In genomic region chr4:132598861-132599260, GRCm38 (mm10) we compare ENCODE assay signal across 33 mouse cellular contexts. TPM values are rescaled to one million over a fixed set of nuclear protein-coding genes. Genes with fewer than 3 reads are reported as not detected.
DNase-seq lines count a peak whose midpoint lies in the region; ATAC-seq and TF ChIP-seq lines count a peak whose summit lies in the region.
"Had no signal": no experiment of that assay in that cellular context is flagged by ENCODE, and none has a peak within 500 bp of the region (broad histone marks: within the 10 kb centered on the region; RNA-seq: fewer than 3 reads in every experiment).

No protein-coding gene starts in this region.

- peaks cover 4% of the 10 kb centered on the region for H3K4me1 ChIP-seq in liver, postnatal 0 days (ENCODE audit: insufficient read depth)
- H3K4me1 ChIP-seq in liver, embryonic 11.5 days (replicated peaks; ENCODE audit: control insufficient read depth, insufficient read depth, low read length): peaks cover 2% of the 10 kb centered on the region; the same call in 1 of the 2 replicates
- peaks cover 16% of the 10 kb centered on the region for H3K4me1 ChIP-seq in E14TG2a.4 (replicated peaks; ENCODE audit: low read depth, low read length)
- H3K4me1 ChIP-seq in hindbrain, embryonic 11.5 days (replicated peaks; ENCODE audit: control insufficient read depth, insufficient read depth, low read length): no peaks in the 10 kb centered on the region
- H3K4me1 ChIP-seq in hindbrain, embryonic 13.5 days (replicated peaks): no peaks in the 10 kb centered on the region
- H3K4me1 ChIP-seq in hindbrain, embryonic 14.5 days (replicated peaks; ENCODE audit: control insufficient read depth, insufficient read depth, low read length): no peaks in the 10 kb centered on the region
- H3K4me1 ChIP-seq: forebrain, embryonic 12.5 days; forebrain, embryonic 15.5 days; intestine, embryonic 15.5 days had no signal

- no peak overlapping the region for H3K4me3 ChIP-seq in liver, postnatal 0 days (ENCODE audit: low read depth, low read length)
- H3K4me3 ChIP-seq in liver, embryonic 11.5 days (ENCODE audit: low read depth, low read length): no peak overlapping the region
- no peak overlapping the region for H3K4me3 ChIP-seq in E14TG2a.4 (replicated peaks; ENCODE audit: low read length)
- no peak overlapping the region for H3K4me3 ChIP-seq in hindbrain, embryonic 11.5 days (ENCODE audit: low read depth, low read length)
- H3K4me3 ChIP-seq in hindbrain, embryonic 13.5 days: no peak overlapping the region
- H3K4me3 ChIP-seq in hindbrain, embryonic 14.5 days (replicated peaks; ENCODE audit: low read length): no peak overlapping the region
- H3K4me3 ChIP-seq: embryonic facial prominence, embryonic 10.5 days; embryonic facial prominence, embryonic 13.5 days; erythroblast, embryonic 14.5 days; forebrain, embryonic 12.5 days; forebrain, embryonic 15.5 days; heart, embryonic 12.5 days; heart, embryonic 15.5 days; hindbrain, embryonic 10.5 days; intestine, embryonic 15.5 days had no signal

- H3K9me3 ChIP-seq in liver, postnatal 0 days (ENCODE audit: low read length): no peaks in the 10 kb centered on the region
- H3K9me3 ChIP-seq in liver, embryonic 11.5 days (ENCODE audit: control insufficient read depth, low read length): no peaks in the 10 kb centered on the region
- no peaks in the 10 kb centered on the region for H3K9me3 ChIP-seq in E14TG2a.4 (ENCODE audit: low read length)
- no peaks in the 10 kb centered on the region for H3K9me3 ChIP-seq in hindbrain, embryonic 11.5 days (ENCODE audit: control insufficient read depth, low read length)
- H3K9me3 ChIP-seq in hindbrain, embryonic 13.5 days: no peaks in the 10 kb centered on the region
- H3K9me3 ChIP-seq in hindbrain, embryonic 14.5 days (ENCODE audit: control insufficient read depth, low read length): no peaks in the 10 kb centered on the region
- H3K9me3 ChIP-seq: embryonic facial prominence, embryonic 10.5 days; embryonic facial prominence, embryonic 13.5 days; forebrain, embryonic 12.5 days; forebrain, embryonic 15.5 days; heart, embryonic 12.5 days; heart, embryonic 15.5 days; hindbrain, embryonic 10.5 days; intestine, embryonic 15.5 days had no signal

- DNase-seq in liver, postnatal 0 days: no peak
- no peak for DNase-seq in liver, embryonic 11.5 days (ENCODE audit: low spot score)
- DNase-seq in ES-CJ7 (ENCODE audit: low read depth, low spot score) (peak; percentile 48), ZHBTc4 (ENCODE audit: low read depth, low spot score) (peak; percentile 75)
- no peak for DNase-seq in hindbrain, embryonic 11.5 days (ENCODE audit: low spot score)
- no peak for DNase-seq in hindbrain, embryonic 14.5 days (ENCODE audit: low spot score)
- DNase-seq: adrenal gland, postnatal 10 days; adrenal gland, postnatal 36 days; B cell, adult 2 months; cerebellum, adult 11 months; cerebellum, adult 8-10 months; cerebellum, postnatal 10 days; cerebellum, postnatal 36 days; embryo, embryonic 11 days; gastrocnemius, postnatal 10 days; heart, adult 11 months; heart, postnatal 10 days; heart, postnatal 36 days; kidney, adult 11 months had no signal

- no peak overlapping the region for H3K27ac ChIP-seq in liver, postnatal 0 days (ENCODE audit: low read depth)
- no peak overlapping the region for H3K27ac ChIP-seq in liver, embryonic 11.5 days (ENCODE audit: low read depth, low read length)
- no peak overlapping the region for H3K27ac ChIP-seq in hindbrain, embryonic 11.5 days (ENCODE audit: low read depth, low read length)
- H3K27ac ChIP-seq in hindbrain, embryonic 13.5 days: no peak overlapping the region
- H3K27ac ChIP-seq in hindbrain, embryonic 14.5 days: no peak overlapping the region
- H3K27ac ChIP-seq: embryonic facial prominence, embryonic 10.5 days; embryonic facial prominence, embryonic 13.5 days; forebrain, embryonic 12.5 days; forebrain, embryonic 15.5 days; heart, embryonic 15.5 days; hindbrain, embryonic 10.5 days; intestine, embryonic 15.5 days had no signal

- H3K27me3 ChIP-seq in liver, postnatal 0 days (ENCODE audit: insufficient read depth, low read length): no peaks in the 10 kb centered on the region
- H3K27me3 ChIP-seq in liver, embryonic 11.5 days (replicated peaks; ENCODE audit: control insufficient read depth, insufficient read depth, low read length): no peaks in the 10 kb centered on the region
- H3K27me3 ChIP-seq in E14TG2a.4 (ENCODE audit: insufficient read depth, low read length): peaks cover 3% of the 10 kb centered on the region; the same call in 1 of the 2 replicates
- no peaks in the 10 kb centered on the region for H3K27me3 ChIP-seq in hindbrain, embryonic 11.5 days (ENCODE audit: control insufficient read depth, insufficient read depth, low read length)
- H3K27me3 ChIP-seq in hindbrain, embryonic 13.5 days: no peaks in the 10 kb centered on the region
- H3K27me3 ChIP-seq in hindbrain, embryonic 14.5 days (ENCODE audit: control insufficient read depth, insufficient read depth, low read length): no peaks in the 10 kb centered on the region
- H3K27me3 ChIP-seq: CH12.LX; embryonic facial prominence, embryonic 13.5 days; forebrain, embryonic 12.5 days; forebrain, embryonic 15.5 days; heart, embryonic 15.5 days; intestine, embryonic 15.5 days had no signal

- ATAC-seq in liver, postnatal 0 days: no peak
- no peak for ATAC-seq in liver, embryonic 11.5 days (replicated peaks; ENCODE audit: low FRiP score)
- ATAC-seq in hindbrain, embryonic 11.5 days (ENCODE audit: low FRiP score): no peak
- no peak for ATAC-seq in hindbrain, embryonic 13.5 days (ENCODE audit: low FRiP score)
- ATAC-seq in hindbrain, embryonic 14.5 days (ENCODE audit: low FRiP score): no peak
- ATAC-seq: forebrain, embryonic 15.5 days; hindbrain, embryonic 16.5 days; intestine, embryonic 15.5 days had no signal

- TF ChIP-seq EP300 in liver, postnatal 0 days (IDR thresholded peaks at IDR 0.05; ENCODE audit: low read depth): no peak

- TF ChIP-seq CTCF in liver, postnatal 0 days (IDR thresholded peaks at IDR 0.05; ENCODE audit: low read depth): peak; percentile 18; the same call in 1 of the 2 replicates
- TF ChIP-seq CTCF in E14TG2a.4 (conservative IDR thresholded peaks at IDR 0.05; ENCODE audit: low read length): peak; percentile 42

- H3K4me2 ChIP-seq in liver, postnatal 0 days (ENCODE audit: low read depth, low read length): no peak overlapping the region
- H3K4me2 ChIP-seq in liver, embryonic 11.5 days: no peak overlapping the region
- H3K4me2 ChIP-seq in hindbrain, embryonic 11.5 days (replicated peaks; ENCODE audit: low read depth, low read length): no peak overlapping the region
- no peak overlapping the region for H3K4me2 ChIP-seq in hindbrain, embryonic 13.5 days
- H3K4me2 ChIP-seq in hindbrain, embryonic 14.5 days (replicated peaks): no peak overlapping the region
- H3K4me2 ChIP-seq: embryonic facial prominence, embryonic 13.5 days; forebrain, embryonic 12.5 days; forebrain, embryonic 15.5 days; heart, embryonic 12.5 days; heart, embryonic 15.5 days; intestine, embryonic 15.5 days had no signal

- H3K36me3 ChIP-seq in liver, postnatal 0 days (replicated peaks; ENCODE audit: insufficient read depth, low read length): no peaks in the 10 kb centered on the region
- no peaks in the 10 kb centered on the region for H3K36me3 ChIP-seq in liver, embryonic 11.5 days (ENCODE audit: control insufficient read depth, insufficient read depth, low read length)
- H3K36me3 ChIP-seq in E14TG2a.4 (ENCODE audit: insufficient read depth, low read length): no peaks in the 10 kb centered on the region
- H3K36me3 ChIP-seq in hindbrain, embryonic 11.5 days (ENCODE audit: control insufficient read depth, insufficient read depth, low read length): no peaks in the 10 kb centered on the region
- no peaks in the 10 kb centered on the region for H3K36me3 ChIP-seq in hindbrain, embryonic 13.5 days
- no peaks in the 10 kb centered on the region for H3K36me3 ChIP-seq in hindbrain, embryonic 14.5 days (replicated peaks; ENCODE audit: control insufficient read depth, insufficient read depth)
- H3K36me3 ChIP-seq: embryonic facial prominence, embryonic 10.5 days; embryonic facial prominence, embryonic 13.5 days; forebrain, embryonic 12.5 days; forebrain, embryonic 15.5 days; G1E; heart, embryonic 12.5 days; heart, embryonic 15.5 days; hindbrain, embryonic 10.5 days; intestine, embryonic 15.5 days had no signal

- H3K9ac ChIP-seq in liver, postnatal 0 days (replicated peaks): no peak overlapping the region
- no peak overlapping the region for H3K9ac ChIP-seq in liver, embryonic 11.5 days (ENCODE audit: low read depth, low read length)
- H3K9ac ChIP-seq in hindbrain, embryonic 11.5 days (ENCODE audit: low read depth, low read length): no peak overlapping the region
- H3K9ac ChIP-seq in hindbrain, embryonic 13.5 days: no peak overlapping the region
- no peak overlapping the region for H3K9ac ChIP-seq in hindbrain, embryonic 14.5 days
- H3K9ac ChIP-seq: embryonic facial prominence, embryonic 13.5 days; forebrain, embryonic 12.5 days; forebrain, embryonic 15.5 days; heart, embryonic 12.5 days; heart, embryonic 15.5 days; intestine, embryonic 15.5 days had no signal

- WGBS in liver, postnatal 0 days (ENCODE audit: insufficient replicate concordance): 85% methylated on average over 2 of the region's 2 CpGs
- WGBS in liver, embryonic 11.5 days: 76% methylated on average over 2 of the region's 2 CpGs
- WGBS in hindbrain, embryonic 11.5 days: 88% methylated on average over 2 of the region's 2 CpGs
- WGBS in hindbrain, embryonic 13.5 days: 92% methylated on average over 2 of the region's 2 CpGs
- 91% methylated on average over 2 of the region's 2 CpGs for WGBS in hindbrain, embryonic 14.5 days

RNA-seq across cellular contexts. Expression of gene Ptafr, which starts 35.0 kb away (rescaled TPM):
- polyA plus RNA-seq in liver, postnatal 0 days (2015; fragmentation: Nextera tagmentation; extraction: Ambion mirVana): 1.0 and 1.3 TPM in 2 replicates
- 0.73 and 0.85 TPM in 2 replicates for polyA plus RNA-seq in liver, embryonic 11.5 days (2014; fragmentation: Nextera tagmentation; extraction: Ambion mirVana)
- polyA plus RNA-seq in hindbrain, embryonic 11.5 days (2014; fragmentation: Nextera tagmentation; extraction: Ambion mirVana): 0.37 and 0.43 TPM in 2 replicates
- polyA plus RNA-seq in hindbrain, embryonic 13.5 days (2015; fragmentation: Nextera tagmentation; extraction: Ambion mirVana): 0.82 and 0.83 TPM in 2 replicates
- polyA plus RNA-seq in hindbrain, embryonic 14.5 days (2014; fragmentation: Nextera tagmentation; extraction: Ambion mirVana): 0.43 and 0.67 TPM in 2 replicates

RNA-seq across cellular contexts. Expression of gene Eya3, which starts 39.9 kb away (rescaled TPM):
- 6.0 and 6.3 TPM in 2 replicates for polyA plus RNA-seq in liver, postnatal 0 days (2015; fragmentation: Nextera tagmentation; extraction: Ambion mirVana)
- 28.3 and 29.7 TPM in 2 replicates for polyA plus RNA-seq in liver, embryonic 11.5 days (2014; fragmentation: Nextera tagmentation; extraction: Ambion mirVana)
- polyA plus RNA-seq in hindbrain, embryonic 11.5 days (2014; fragmentation: Nextera tagmentation; extraction: Ambion mirVana): 21.9 and 34.1 TPM in 2 replicates
- 17.0 and 17.1 TPM in 2 replicates for polyA plus RNA-seq in hindbrain, embryonic 13.5 days (2015; fragmentation: Nextera tagmentation; extraction: Ambion mirVana)
- polyA plus RNA-seq in hindbrain, embryonic 14.5 days (2014; fragmentation: Nextera tagmentation; extraction: Ambion mirVana): 10.5 and 11.4 TPM in 2 replicates

Comparison
In these comparisons a context has a peak if more than half of its experiments do, and no peak if none do; other contexts are left out.
1. DNase-seq: peak in ES-CJ7 (single experiment) and ZHBTc4 (single experiment); none in liver, postnatal 0 days (single experiment), liver, embryonic 11.5 days (single experiment), hindbrain, embryonic 11.5 days (single experiment) and hindbrain, embryonic 14.5 days (single experiment).